Mouse (Mus musculus): ENCODE results near the gene Psmb1.

Gene Psmb1

DNA sequence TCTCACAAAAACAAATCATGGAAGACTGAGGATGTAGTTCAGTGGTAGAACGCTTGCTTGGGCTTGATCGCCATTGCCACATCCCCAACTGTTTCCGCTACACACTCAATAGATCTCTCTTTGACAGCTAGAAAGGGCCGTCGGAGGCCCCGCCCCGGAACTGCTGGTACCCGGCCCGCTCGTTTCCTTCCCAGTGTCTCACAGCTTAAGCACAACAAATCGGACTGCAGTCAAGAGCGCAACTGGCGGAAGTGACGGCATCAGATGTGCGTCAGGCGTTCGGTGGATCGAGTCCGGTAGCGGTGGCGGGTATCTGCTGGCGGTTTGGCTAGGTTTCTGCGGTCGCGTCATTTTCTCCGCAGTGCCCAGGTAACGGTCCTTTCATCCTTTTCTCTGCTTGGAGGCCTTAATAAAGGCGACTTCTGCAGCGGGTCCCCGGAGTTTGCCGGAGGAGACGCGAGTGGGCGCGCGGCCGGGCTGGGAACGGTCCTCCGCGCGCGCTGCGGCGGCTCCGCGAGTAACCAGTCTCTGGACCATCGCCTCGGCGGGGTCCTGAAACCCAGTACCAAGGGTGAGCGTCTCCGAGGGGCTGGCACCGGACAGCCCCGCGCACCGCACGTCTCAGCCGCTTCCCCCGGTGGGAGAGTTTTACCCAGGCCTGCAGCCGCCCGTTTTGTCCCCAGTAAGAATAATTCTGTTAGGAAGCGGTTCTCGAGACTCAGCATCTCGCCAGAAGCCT, at the start of gene Psmb1, which contains the start of gene Tbp:
Gene Psmb1, minus strand, starts transcription at position 96 of the 739 bp plus-strand sequence.
Gene Tbp, plus strand, starts transcription at position 233 of the 739 bp plus-strand sequence.
- TF ChIP-seq GATA4 (IDR thresholded peaks at IDR 0.05; ENCODE audit: insufficient replicate concordance, low read length), result peak; percentile 61; the same call in 1 of the 2 replicates

DNA sequence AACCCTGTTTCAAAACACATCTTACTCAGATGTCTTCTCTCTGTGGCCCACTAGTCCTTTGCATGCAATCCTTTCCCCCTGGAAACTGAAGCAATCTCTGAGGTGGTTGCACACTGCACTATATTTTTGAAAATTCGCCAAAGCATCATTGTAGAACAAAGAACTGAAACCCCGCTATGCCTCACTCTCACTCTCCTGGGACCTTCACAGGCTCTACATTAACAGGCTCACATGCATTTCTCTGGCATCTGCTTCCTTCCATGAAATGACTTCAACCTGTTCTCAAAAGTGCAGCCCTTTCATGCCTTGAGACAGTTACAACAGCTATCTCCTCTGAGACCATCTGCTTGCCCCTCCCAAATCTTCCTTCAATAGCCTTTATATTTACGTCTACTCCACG, 46.9 kb upstream of the Psmb1 start:
- TF ChIP-seq GATA4 (IDR thresholded peaks at IDR 0.05; ENCODE audit: insufficient replicate concordance, low read length), result no peak

DNA sequence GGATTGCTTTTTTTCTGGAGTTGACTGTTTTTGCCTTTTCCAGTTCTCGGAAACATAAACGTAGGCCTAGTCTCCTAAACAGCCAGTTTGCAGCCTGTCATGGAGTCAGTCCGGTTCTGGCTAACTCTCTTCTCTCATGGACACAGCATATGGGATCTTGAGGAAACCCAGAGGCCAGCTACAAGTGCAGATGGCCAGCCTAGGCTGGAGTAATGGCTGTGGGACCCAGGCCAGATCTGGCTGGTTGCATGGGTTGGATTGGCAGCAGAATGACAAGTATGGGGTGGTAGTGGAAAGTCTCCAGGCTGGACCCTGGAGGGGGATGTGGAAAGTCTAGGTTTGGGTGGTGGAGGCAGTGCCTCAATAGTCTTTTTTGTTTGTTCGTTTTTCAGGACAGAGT, 40.8 kb upstream of the Psmb1 start:
- no peak for TF ChIP-seq GATA4 (IDR thresholded peaks at IDR 0.05; ENCODE audit: insufficient replicate concordance, low read length)

DNA sequence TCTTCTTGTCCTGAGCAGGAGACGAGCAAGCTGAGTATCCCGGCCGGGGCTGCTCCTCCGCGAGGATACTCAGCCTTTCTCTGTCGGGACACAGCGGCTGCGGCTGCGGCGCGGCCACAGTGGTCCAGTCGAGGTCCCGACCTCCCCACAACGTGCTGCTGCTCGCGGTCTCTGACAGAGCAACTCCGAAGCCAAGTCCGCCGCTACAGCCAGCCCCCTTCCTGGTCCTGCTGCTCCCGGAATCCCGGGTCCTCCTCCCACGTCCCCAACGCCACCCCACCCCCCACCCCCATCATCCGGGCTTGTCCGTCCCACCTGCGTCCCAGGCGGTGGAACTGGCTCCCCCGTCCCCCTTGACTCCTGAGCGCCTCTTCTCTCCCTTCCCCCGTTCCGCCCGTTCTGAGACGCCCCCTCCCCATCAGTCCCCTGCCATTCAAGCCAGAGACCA, 36.9 kb upstream of the Psmb1 start:
- TF ChIP-seq GATA4 (IDR thresholded peaks at IDR 0.05; ENCODE audit: insufficient replicate concordance, low read length), result no peak

DNA sequence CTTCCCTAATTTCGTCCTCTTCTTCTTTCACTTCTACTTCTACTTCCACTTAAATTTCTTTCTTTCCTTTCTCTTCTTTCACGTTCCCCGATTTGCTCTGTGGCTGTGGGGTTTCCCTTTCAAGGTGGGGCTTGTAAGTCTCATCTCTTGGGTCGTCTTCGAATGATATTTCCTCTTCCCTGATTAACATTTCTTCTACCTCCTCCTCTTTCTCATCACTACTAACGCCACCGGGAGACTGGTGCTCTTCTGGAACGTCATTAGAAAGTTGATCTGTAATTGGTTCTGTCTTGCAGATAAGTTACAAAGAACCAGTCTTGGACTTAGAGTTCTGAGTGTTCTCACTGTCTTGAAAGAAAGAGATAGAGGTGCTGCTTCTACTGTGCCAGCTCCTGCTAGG, 36.4 kb upstream of the Psmb1 start:
- no peak for TF ChIP-seq GATA4 (IDR thresholded peaks at IDR 0.05; ENCODE audit: insufficient replicate concordance, low read length)

DNA sequence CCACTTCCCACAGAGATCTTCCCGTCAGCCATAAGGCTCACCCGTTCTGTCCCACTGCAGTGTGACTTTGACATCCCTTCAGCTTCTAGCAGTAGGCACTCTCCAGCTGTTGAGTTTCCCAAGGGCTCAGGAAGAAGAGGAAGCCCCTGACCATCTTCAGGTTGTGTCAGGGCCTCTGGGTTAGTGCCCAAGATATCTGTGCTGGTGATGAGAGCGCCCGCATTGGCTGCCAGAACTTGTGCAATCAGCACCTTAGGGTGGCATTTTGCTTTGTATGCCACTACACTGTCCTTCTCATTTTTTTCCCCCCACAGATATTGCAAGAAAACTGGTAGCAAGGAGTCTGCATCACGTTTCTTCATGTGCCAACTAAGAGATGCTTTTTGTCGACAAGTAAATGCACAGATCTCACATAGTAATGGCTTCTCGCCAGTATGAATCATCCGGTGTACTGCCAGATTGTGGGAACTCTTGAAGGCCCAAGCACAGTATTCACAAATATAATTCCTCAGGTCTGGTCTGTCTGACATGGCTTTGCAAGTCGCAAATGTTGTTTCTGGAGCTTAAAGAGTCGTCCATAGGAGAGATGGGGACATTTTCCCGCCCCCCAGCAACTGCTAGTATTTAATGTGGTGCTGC, 35.7 kb upstream of the Psmb1 start:
- TF ChIP-seq GATA4 (IDR thresholded peaks at IDR 0.05; ENCODE audit: insufficient replicate concordance, low read length), result no peak

DNA sequence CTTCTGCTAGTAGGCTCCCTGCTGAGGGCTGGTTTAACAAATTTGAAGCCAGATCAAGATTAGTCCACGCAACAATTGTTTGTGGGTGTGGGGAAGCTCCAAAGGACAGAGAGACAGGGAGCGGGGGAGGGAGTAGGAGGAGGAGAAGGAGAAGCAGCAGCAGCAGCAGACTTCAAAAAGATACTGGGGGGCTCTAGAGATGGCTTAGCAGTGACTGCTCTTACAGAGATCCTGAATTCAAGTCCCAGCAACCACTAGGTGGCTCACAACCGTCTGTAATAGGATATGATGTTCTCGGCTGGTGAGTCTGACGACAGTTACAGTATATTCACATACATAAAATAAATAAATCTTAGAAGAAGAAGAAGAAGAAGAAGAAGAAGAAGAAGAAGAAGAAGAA, 30.6 kb upstream of the Psmb1 start:
- no peak for TF ChIP-seq GATA4 (IDR thresholded peaks at IDR 0.05; ENCODE audit: insufficient replicate concordance, low read length)

DNA sequence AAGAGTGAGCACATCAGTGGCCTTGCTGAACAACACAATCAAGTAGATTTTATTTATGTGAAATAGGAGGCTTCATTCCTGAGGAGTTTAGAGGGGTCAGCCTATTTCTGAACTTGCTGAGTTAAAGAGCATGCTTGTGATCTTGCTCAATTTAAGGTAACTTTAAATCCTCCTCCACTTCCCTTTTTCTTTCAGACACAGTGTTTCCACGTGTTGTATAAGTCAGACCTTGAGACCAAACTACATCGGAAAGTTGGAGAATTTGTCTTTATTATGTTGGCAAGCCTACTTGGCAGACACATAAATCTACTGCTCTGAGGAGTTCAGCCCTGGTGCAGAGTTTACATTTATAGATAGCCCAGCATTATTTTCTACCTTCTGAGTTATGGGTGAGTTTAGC, 29.3 kb upstream of the Psmb1 start:
- no peak for TF ChIP-seq GATA4 (IDR thresholded peaks at IDR 0.05; ENCODE audit: insufficient replicate concordance, low read length)

DNA sequence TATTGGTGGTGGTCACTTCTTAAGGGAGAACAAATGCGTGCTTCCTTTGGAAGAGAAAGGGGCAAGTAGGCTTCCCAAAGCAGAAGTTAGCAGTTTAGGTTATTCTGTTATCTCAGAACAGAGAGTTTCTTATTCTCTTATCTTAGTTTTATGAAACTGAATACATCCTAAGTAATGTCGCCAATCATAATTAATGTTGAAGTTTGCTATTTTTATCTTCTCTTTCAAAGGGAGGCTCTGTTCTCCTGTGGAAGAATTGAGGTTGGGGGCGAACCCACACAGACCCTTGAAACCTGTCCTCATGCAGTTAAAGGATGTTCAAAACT, 28.2 kb upstream of the Psmb1 start:
- no peak for TF ChIP-seq GATA4 (IDR thresholded peaks at IDR 0.05; ENCODE audit: insufficient replicate concordance, low read length)

DNA sequence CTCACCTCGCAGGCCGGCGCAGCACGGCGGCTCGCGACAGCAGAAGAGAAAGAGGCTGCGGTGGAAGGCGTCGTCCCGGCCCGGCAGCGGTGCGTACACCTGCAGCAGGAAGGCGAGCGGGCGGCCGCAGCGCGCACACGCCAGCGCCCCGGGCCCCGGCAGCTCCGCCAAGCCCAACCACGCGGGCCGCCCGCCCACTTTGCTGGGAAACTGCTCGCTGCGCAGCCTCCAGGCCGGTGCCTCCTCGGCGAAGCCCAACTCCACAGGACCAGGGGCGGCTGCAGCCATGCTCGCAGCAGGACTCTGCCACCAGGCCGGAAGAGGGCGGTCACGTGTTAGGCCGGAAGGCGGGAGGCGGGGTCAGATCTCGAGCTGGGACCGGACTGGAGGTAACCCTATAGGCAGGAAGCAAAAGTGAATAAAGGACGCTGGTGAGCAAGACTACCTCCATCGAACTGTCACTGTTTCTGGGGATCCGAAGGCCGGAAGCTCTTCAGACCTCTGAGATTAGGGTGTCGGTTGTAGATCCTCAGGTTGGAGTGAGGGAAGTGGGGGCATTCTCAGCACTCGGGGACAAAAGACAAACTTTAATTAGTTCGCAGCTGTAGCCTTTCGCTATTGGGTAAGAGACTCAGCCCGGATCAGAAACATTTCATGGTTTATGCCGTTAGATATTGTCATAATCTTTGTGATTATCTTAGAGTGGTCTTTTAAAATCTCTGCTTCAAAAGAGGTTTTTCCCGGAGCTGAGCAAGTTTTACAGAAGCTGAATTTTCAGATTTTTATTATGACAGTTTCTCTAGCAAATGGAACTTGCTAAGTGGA, 27.6 kb upstream of the Psmb1 start, which contains the start of gene Pdcd2:
Gene Pdcd2, minus strand, starts transcription at position 316 of the 825 bp plus-strand sequence.
- TF ChIP-seq GATA4 (IDR thresholded peaks at IDR 0.05; ENCODE audit: insufficient replicate concordance, low read length), result peak; percentile 34; the same call in 1 of the 2 replicates

DNA sequence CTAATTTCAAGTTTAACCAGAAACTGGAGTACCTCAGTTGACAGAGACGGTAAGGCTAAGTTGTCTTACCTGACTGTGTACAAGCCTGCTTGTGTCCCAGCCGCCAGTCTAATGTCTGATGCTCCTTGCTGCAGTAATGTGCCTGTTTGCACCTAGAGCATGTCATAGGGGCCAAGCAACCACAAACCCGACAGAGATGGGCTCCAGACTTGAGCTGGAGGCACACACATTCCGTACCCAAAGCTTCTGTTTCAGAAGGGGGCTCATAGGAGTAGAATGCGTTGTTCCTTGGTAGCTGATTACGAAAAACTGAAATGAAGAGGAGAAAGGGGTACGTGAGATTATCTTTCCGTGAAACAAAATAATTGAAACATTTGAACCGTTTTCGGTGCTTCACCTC, 26.8 kb upstream of the Psmb1 start:
- no peak for TF ChIP-seq GATA4 (IDR thresholded peaks at IDR 0.05; ENCODE audit: insufficient replicate concordance, low read length)

DNA sequence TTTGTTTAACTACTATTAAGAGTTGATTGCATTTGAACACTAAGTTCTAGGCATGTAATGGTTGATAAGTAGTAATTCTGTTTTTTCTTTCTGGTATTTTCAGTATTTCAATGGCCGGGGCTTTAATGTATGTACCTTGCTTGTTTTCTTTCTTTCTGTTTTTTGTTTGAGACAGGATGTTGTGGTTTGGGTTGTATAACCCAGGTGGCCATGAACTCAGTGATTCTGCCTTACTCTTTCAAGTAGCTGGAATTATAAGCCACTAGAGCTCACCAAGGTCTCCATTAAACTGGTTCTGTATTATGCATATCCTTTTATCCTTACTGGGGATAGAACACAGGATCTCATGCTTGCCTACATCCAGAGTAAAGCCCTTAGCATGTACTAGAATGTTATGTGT, 19.2 kb upstream of the Psmb1 start:
- no peak for TF ChIP-seq GATA4 (IDR thresholded peaks at IDR 0.05; ENCODE audit: insufficient replicate concordance, low read length)

DNA sequence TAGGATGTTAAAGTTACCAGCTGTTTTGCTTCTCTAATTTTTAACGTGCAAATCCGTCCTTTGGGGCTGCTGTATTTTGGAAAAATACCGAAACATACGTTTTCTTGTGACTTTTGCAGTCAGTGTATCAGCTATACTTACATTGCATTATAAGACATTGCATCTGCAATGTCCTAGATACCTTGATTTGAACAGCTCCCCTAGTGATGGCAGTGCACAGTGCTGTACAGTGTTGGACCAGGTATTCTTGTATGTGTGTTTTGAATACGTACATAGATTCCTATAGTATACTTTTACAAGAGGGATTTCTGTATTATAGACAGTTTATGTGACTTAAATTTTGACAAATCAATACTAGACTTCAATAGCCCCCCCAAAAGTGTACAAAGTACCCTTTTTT, 18.6 kb upstream of the Psmb1 start:
- no peak for TF ChIP-seq GATA4 (IDR thresholded peaks at IDR 0.05; ENCODE audit: insufficient replicate concordance, low read length)

DNA sequence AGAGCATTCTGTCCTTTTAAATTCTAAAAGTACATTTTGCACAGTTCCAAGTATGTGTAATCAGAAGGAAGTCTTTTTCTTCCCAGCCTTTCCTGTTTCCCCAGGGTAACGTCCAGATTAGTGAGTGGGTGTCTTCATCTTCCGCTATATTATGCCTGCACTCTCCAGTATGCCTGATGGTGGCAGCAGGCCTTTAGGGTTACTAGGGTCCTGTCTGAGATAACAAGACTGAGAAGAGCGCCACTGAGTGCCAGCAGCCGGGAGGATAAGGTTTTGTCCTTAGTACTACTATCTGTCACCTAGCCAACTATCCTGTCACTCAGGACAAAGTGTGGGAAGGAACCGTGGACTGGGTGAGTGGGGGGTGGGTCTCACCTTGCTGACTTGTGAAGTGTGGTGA, 18.2 kb upstream of the Psmb1 start:
- peak; percentile 79; the same call in 1 of the 2 replicates for TF ChIP-seq GATA4 (IDR thresholded peaks at IDR 0.05; ENCODE audit: insufficient replicate concordance, low read length)

DNA sequence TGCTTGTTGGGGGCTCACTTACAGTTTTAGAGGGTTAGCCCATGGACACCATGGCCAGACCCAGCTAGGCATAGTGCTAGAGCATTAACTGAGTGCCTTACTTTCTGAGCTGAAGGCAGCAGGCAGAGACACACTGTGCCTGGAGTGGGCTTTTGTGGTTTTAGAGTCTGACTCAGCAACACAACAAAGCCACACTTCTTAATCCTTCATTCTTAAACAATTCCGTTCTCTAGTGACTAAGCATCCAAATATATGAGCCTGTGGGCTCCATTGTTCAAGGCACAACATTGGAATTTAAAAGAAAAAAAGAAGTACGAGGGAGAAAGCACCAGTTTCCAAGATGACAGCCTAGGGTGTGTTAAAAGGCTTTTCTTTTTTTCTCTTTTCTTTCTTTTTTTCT, 11.1 kb upstream of the Psmb1 start:
- TF ChIP-seq GATA4 (IDR thresholded peaks at IDR 0.05; ENCODE audit: insufficient replicate concordance, low read length), result no peak

DNA sequence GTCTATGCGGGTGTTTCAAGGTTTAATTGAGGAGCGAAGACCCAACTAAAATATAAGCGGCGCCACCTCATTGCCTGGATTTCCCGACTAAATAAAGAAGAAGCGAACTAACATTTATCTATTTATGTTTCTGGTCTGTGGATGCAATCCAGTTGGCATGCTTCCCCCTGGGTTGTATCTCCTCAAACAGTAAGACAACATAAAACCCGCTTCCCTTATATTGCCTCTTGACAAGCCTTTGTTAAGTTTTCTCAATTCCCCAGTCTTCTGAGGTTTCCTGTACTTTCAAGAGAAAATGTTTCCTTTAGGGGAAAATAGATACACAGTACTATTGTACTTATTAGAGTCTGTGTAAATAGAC, 818 bp downstream of the Psmb1 start:
- TF ChIP-seq GATA4 (IDR thresholded peaks at IDR 0.05; ENCODE audit: insufficient replicate concordance, low read length), result no peak
